Mouse (Mus musculus): ENCODE data around the gene Olfr1491.

The Olfr1491 gene

DNA sequence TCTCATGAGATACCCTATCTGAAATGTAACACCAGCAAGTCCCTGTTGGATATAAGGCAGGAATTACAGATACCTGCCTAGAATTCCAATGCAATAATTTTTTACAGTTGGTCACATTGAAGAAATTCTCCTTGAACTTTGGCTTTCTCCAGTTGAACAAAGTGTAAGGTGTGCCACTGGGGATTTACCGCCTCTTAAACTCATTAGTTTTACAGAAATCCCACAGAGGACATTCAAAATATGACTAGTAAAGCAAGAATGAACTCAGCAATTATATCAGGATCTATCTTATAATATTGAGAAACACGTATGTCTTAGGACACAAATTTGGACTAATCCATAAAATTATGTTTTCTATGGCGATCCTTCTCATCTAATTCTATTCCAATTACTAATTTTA lies at the start of gene Olfr1491:
Olfr1491 (plus strand) TSS at position 301 of the 400 bp plus-strand sequence.
- no peak for DNase-seq (ENCODE audit: extremely low spot score, low spot score)

DNA sequence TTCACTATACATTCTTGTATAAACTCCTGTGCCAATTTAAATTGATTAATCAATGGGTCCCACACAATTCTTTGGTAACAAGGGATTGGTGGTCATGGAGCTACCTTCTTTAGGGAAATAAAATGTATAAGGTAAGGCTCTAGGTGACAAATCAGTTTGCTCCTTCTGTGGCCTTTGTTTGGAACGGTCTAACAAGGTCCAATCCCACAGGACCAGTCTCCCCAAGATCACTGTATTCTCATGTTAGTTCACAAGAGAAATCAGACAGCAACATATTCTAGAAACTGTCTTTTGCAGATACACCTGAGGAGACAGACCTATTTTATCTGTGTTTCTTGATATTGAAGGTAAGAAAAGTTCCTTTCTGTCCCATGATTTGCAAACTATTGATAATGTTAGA lies 46.3 kb upstream of the Olfr1491 start, which contains the start of gene Olfr1490:
Olfr1490 (plus strand) TSS at position 301 of the 400 bp plus-strand sequence.
- no peak for DNase-seq (ENCODE audit: extremely low spot score, low spot score)

DNA sequence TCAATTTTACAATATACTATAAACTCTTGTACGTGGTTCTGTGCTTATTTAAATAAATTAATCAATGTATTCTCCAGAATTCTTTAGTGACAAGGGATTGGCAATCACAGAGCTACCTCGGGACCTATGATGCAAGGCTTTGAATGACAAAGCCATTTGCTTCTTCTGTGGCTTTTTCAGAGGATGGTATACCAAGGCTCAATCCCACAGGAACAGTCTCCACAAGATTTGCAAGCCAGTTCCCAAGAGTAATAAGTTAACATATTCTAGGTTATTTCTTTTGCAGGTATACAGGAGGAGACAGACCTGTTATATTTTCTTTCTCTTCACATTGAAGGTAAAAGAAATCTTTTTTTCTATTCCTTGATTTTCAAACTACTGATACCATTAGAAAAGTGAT lies 25.9 kb downstream of the Olfr1491 start, which contains the start of gene Olfr1493-ps1:
Olfr1493-ps1 (plus strand) TSS at position 301 of the 400 bp plus-strand sequence.
- DNase-seq (ENCODE audit: extremely low spot score, low spot score), result no peak

DNA sequence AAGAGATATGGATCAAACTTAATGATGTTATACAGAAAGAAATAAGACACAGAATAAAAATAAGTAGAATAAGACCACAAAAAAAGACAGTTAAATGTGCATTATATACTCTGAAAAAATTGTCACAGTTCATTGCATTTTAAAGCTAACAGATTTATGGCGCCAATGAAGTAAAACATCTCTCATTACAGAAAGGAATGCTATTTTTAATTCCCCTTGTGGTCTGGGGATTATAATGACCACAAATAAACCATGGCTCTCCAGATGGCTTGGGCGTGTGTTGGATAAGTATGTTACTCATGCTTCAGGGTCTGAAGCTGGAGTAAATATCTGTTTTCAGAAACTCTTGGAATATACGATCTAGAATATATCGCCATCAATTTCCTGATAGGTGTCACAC lies 42.4 kb downstream of the Olfr1491 start, which contains the start of gene Olfr1494:
Olfr1494 (plus strand) TSS at position 301 of the 400 bp plus-strand sequence.
- DNase-seq (ENCODE audit: extremely low spot score, low spot score), result no peak

DNA sequence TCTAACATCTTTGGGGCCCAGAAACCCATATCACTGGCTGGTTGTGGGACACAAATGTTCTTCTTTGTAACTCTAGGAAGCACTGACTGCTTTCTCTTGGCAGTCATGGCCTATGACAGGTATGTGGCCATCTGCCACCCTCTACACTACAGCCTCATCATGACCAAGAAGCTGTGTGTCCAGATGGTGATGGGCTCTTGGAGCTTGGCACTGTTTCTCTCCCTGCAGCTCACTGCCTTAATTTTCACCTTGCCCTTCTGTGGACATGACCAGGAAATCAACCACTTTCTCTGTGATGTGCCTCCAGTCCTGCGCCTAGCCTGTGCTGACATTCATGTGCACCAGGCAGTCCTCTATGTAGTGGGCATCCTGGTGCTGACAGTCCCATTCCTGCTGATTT lies 52.3 kb downstream of the Olfr1491 start:
- no peak for DNase-seq (ENCODE audit: extremely low spot score, low spot score)

Data from neural tube, embryonic 10.5 days (tissue).